Mouse (Mus musculus) liver, postnatal 0 days (tissue): ENCODE data around the gene Zfhx3.

Experiments
- CTCF ChIP-seq: sonication (generic); IDR thresholded peaks from 2 replicates; pipeline ENCODE4 v1.5.1; 2016; ENCODE audit warnings: antibody characterized with exemption, low read depth
- EP300 ChIP-seq: IDR thresholded peaks from 2 replicates; pipeline ENCODE4 v1.6.1; 2016; ENCODE audit warnings: antibody characterized with exemption, low read depth, mild to moderate bottlenecking

DNA sequence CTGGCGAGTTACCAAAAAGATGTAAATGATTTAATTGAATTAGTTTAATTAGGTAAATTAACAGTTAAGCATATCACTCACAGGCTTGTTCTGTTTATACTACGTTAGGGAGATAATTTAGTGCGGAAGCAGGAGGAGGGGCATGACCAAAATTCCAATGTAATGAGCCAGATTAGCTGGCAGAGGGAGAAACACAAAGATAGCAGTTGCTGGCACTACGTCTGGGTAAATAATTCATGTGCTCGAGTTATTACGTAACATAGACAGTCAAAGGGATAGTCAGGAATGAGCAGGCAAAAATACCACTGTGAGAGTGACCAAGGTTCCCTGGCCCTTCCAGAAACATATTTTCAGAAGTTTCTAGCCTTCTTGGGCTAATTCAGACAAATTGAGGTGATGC is 426.6 kb downstream of the Zfhx3 start:
- TF ChIP-seq CTCF (no peak), EP300 (no peak)
